Mouse (Mus musculus) neural tube, embryonic 12.5 days (tissue): ENCODE data around the gene Filip1. TPM values are rescaled to one million over a fixed set of nuclear protein-coding genes. Genes with fewer than 3 reads are reported as not detected.

Experiments used
- ATAC-seq: fragments of 200-750 bp; cut with Nextera tagmentation; 2 replicates; pipeline ENCODE4 v1.8.0; 2017; ENCODE audit warnings: low read depth, mild to moderate bottlenecking, moderate TSS enrichment, moderate library complexity; ENCODE audit not compliant: low FRiP score
- H3K27ac ChIP-seq: fragments of 300-500 bp; sonication (generic); 2 replicates; pipeline ENCODE4 v1.5.1; 2016
- H3K27me3 ChIP-seq: fragments of 300-500 bp; sonication (generic); replicated peaks from 2 replicates; pipeline ENCODE4 v1.6.1; 2016; ENCODE audit warnings: mild to moderate bottlenecking
- H3K36me3 ChIP-seq: fragments of 300-500 bp; sonication (generic); 2 replicates; pipeline ENCODE4 v1.6.1; 2016; ENCODE audit warnings: mild to moderate bottlenecking
- H3K4me1 ChIP-seq: fragments of 300-500 bp; sonication (generic); 2 replicates; pipeline ENCODE4 v1.6.1; 2016
- H3K4me2 ChIP-seq: fragments of 300-500 bp; sonication (generic); replicated peaks from 2 replicates; pipeline ENCODE4 v1.6.1; 2016; ENCODE audit warnings: mild to moderate bottlenecking
- H3K4me3 ChIP-seq: fragments of 300-500 bp; sonication (generic); 2 replicates; pipeline ENCODE4 v1.5.1; 2016
- H3K9ac ChIP-seq: fragments of 300-500 bp; sonication (generic); 2 replicates; pipeline ENCODE4 v1.6.1; 2016; ENCODE audit warnings: mild to moderate bottlenecking
- H3K9me3 ChIP-seq: fragments of 300-500 bp; sonication (generic); 2 replicates; pipeline ENCODE4 v1.6.1; 2016; ENCODE audit warnings: mild to moderate bottlenecking
- WGBS: fragments of 180-500 bp; shearing (Covaris S2); methylation state at CpG from one replicate; pipeline ENCODE4 v1.1.7; 2016; 5-methylcytosine and 5-hydroxymethylcytosine counted together
- polyA plus RNA-seq: library from polyadenylated mRNA; unstranded; fragments of >200 nt; fragmentation: Nextera tagmentation; extraction: Ambion mirVana; gene quantifications from 2 replicates; pipeline ENCODE4 v1.2.1, GENCODE M21; 2016

The Filip1 gene
- polyA plus RNA-seq, 1 experiment from 2014 or later, result 3.5 TPM

- H3K9me3 ChIP-seq, result no peaks in the 10 kb centered on the region
- 48% methylated on average over 10 of the region's 10 CpGs for WGBS
- H3K4me2 ChIP-seq, result no peak overlapping the region
- H3K27ac ChIP-seq, result no peak overlapping the region
- no peaks in the 10 kb centered on the region for H3K27me3 ChIP-seq
- H3K36me3 ChIP-seq, result no peaks in the 10 kb centered on the region
- 0 out of 2 replicates have a peak, but pooled peaks have one; percentile 41 for ATAC-seq
- H3K9ac ChIP-seq, result no peak overlapping the region
- H3K4me1 ChIP-seq, result no peaks in the 10 kb centered on the region
- H3K4me3 ChIP-seq, result no peak overlapping the region
These were observed 94.1 kb downstream of the Filip1 start for GRCm38 (mm10) chr9:79918325-79919117.

- peaks cover 3% of the 10 kb centered on the region; the same call in 1 of the 2 replicates for H3K9me3 ChIP-seq
- no peaks in the 10 kb centered on the region for H3K36me3 ChIP-seq
- no peak overlapping the region for H3K4me2 ChIP-seq
- H3K27ac ChIP-seq, result no peak overlapping the region
- no peaks in the 10 kb centered on the region for H3K27me3 ChIP-seq
- H3K4me3 ChIP-seq, result no peak overlapping the region
- 51% methylated on average over 4 of the region's 4 CpGs for WGBS
- ATAC-seq, result no peak
- no peaks in the 10 kb centered on the region for H3K4me1 ChIP-seq
- no peak overlapping the region for H3K9ac ChIP-seq
These were observed 98.4 kb downstream of the Filip1 start for GRCm38 (mm10) chr9:79914276-79914675.

DNA sequence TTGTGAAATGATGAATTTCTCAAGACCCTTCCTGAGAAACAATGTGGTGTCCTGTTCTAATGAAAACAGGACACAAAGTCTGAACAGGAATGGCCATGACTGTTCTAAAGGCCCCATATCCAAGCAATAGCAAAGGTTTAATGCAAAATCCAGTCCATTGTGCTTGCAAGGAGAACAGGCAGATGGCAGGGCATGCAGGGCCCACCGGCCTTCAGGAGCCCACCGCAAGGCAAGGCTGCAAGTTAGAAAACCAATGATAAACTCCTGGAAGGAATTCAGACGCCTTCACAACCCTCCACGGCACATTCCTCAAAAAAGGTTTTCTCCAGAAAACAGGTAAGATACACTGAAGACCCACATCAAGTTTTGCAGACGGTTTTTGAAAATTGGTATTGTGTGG is 99.7 kb downstream of the Filip1 start:
- no peak overlapping the region for H3K4me2 ChIP-seq
- H3K4me1 ChIP-seq, result no peaks in the 10 kb centered on the region
- H3K9me3 ChIP-seq, result peaks cover 3% of the 10 kb centered on the region; the same call in 1 of the 2 replicates
- no peak for ATAC-seq
- 87% methylated on average over 5 of the region's 5 CpGs for WGBS
- no peak overlapping the region for H3K4me3 ChIP-seq
- no peaks in the 10 kb centered on the region for H3K27me3 ChIP-seq
- no peaks in the 10 kb centered on the region for H3K36me3 ChIP-seq
- no peak overlapping the region for H3K27ac ChIP-seq
- H3K9ac ChIP-seq, result no peak overlapping the region

DNA sequence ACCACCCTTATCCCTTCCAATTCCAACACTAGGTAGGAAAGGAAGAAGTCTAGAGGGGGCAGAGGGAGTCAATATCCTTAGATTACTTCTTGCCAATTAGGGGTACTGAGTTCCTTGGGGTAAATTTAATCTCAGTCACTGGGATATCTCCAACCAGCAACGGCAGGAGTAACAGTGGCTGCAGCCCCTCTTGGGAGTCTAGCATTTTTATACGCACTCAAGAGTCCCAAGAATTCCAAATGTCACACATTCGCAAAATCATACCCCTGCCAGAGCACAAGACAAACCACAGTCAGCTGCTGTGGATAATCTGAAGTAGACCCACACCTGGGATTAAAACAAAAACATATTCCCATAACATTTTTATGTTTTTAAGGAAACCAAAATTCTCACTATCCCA is 102.5 kb downstream of the Filip1 start:
- no peak overlapping the region for H3K27ac ChIP-seq
- 95% methylated on average over 3 of the region's 3 CpGs for WGBS
- H3K9me3 ChIP-seq, result peaks cover 3% of the 10 kb centered on the region; the same call in 1 of the 2 replicates
- ATAC-seq, result no peak
- H3K9ac ChIP-seq, result no peak overlapping the region
- H3K4me3 ChIP-seq, result no peak overlapping the region
- H3K4me1 ChIP-seq, result no peaks in the 10 kb centered on the region
- H3K36me3 ChIP-seq, result no peaks in the 10 kb centered on the region
- no peak overlapping the region for H3K4me2 ChIP-seq
- H3K27me3 ChIP-seq, result no peaks in the 10 kb centered on the region

- Histone ChIP-seq H3K9ac (no peak overlapping the region), H3K4me1 (no peaks in the 10 kb centered on the region), H3K36me3 (no peaks in the 10 kb centered on the region), H3K27me3 (no peaks in the 10 kb centered on the region), H3K9me3 (no peaks in the 10 kb centered on the region), H3K4me3 (no peak overlapping the region), H3K4me2 (no peak overlapping the region), H3K27ac (no peak overlapping the region)
- WGBS, result 90% methylated on average over 3 of the region's 3 CpGs
- no peak for ATAC-seq
These were observed 113.8 kb downstream of the Filip1 start for GRCm38 (mm10) chr9:79898815-79899214.

GRCm38 (mm10) chr9:79894665-79895064 is 118.0 kb downstream of the Filip1 start:
- Histone ChIP-seq H3K4me3 (no peak overlapping the region), H3K27ac (no peak overlapping the region), H3K9ac (no peak overlapping the region), H3K27me3 (no peaks in the 10 kb centered on the region), H3K36me3 (no peaks in the 10 kb centered on the region), H3K4me1 (peaks cover 9% of the 10 kb centered on the region), H3K4me2 (no peak overlapping the region), H3K9me3 (no peaks in the 10 kb centered on the region)
- ATAC-seq, result no peak
- 80% methylated on average over 5 of the region's 5 CpGs for WGBS

DNA sequence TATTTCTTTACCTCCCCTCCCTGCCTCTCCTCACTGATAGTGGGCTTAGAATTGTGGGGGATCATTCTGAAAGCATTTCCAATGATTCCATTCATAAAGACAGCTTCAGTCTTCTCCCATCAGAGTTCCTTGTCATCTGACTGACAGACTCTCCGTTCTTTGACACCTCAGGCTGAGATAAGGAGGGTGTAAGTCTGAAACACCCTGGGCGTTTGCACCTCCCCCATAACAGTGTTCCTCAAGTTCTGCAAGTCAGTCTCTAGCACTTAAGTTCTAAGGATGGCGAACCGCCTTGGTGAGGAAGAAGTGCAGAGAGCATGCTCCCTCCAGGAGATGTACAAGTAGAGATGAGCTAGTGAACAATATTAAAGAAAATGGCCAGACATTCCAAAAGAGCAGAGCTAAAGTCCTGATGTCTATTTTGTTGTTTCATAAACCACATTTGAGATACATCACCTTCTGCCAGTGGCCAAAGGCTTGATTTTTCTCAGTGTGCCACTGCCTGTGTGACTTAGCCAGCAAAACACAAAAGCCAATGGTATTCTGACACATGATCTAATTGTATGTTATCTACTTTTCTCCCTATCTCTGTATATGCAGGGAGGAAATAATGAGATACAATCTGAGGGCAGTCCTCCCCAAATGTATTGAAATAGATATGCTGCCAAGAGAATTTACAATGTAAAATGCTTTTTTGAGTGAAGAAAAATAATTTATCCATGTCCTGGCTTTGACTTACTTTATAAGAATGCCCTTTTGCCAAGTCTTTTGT is 118.6 kb downstream of the Filip1 start:
- Histone ChIP-seq H3K36me3 (no peaks in the 10 kb centered on the region), H3K9me3 (no peaks in the 10 kb centered on the region), H3K4me2 (no peak overlapping the region), H3K9ac (no peak overlapping the region), H3K27me3 (no peaks in the 10 kb centered on the region), H3K4me1 (peaks cover 9% of the 10 kb centered on the region), H3K4me3 (no peak overlapping the region), H3K27ac (no peak overlapping the region)
- WGBS, result 81% methylated on average over 4 of the region's 4 CpGs
- no peak for ATAC-seq

DNA sequence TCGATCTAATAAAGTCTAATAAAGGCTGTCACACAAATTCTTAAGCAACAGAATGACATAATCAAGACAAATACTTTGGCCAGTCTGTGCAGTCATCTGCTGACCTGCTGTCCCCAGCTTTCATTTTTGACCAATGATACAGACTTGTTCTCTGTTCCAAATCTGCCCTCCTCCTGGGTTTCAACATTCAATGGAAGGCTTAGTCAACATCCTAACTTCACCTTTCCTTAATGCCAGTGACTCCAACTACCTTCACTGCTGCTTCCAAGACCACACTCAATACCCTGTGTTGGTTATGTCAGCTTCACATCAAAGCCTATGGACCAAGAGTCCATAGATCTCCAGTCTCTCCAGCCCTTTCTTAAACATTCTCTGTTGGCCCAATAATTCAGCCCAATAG is 120.5 kb downstream of the Filip1 start:
- 93% methylated on average over 1 of the region's 1 CpGs for WGBS
- no peak for ATAC-seq
- no peaks in the 10 kb centered on the region for H3K9me3 ChIP-seq

GRCm38 (mm10) chr9:79890488-79890887 is 122.2 kb downstream of the Filip1 start:
- no peaks in the 10 kb centered on the region for H3K27me3 ChIP-seq
- no peak overlapping the region for H3K27ac ChIP-seq
- ATAC-seq, result peak; percentile 33
- WGBS, result 20% methylated on average over 4 of the region's 4 CpGs
- no peak overlapping the region for H3K4me2 ChIP-seq
- peaks cover 9% of the 10 kb centered on the region for H3K4me1 ChIP-seq
- no peak overlapping the region for H3K9ac ChIP-seq
- H3K4me3 ChIP-seq, result no peak overlapping the region
- no peaks in the 10 kb centered on the region for H3K36me3 ChIP-seq
- H3K9me3 ChIP-seq, result no peaks in the 10 kb centered on the region

More for the DNA sequence above, 120.5 kb downstream of the Filip1 start:
- Histone ChIP-seq H3K4me3 (no peak overlapping the region), H3K9ac (no peak overlapping the region), H3K36me3 (no peaks in the 10 kb centered on the region), H3K4me2 (no peak overlapping the region), H3K4me1 (peaks cover 9% of the 10 kb centered on the region), H3K27me3 (no peaks in the 10 kb centered on the region), H3K27ac (no peak overlapping the region)

GRCm38 (mm10) chr9:79889132-79889531 is 123.5 kb downstream of the Filip1 start:
- no peaks in the 10 kb centered on the region for H3K27me3 ChIP-seq
- H3K36me3 ChIP-seq, result no peaks in the 10 kb centered on the region
- no peak overlapping the region for H3K9ac ChIP-seq
- H3K9me3 ChIP-seq, result no peaks in the 10 kb centered on the region
- no peak overlapping the region for H3K4me3 ChIP-seq
- ATAC-seq, result no peak
- no peak overlapping the region for H3K4me2 ChIP-seq
- peaks cover 9% of the 10 kb centered on the region for H3K4me1 ChIP-seq
- H3K27ac ChIP-seq, result no peak overlapping the region
- 87% methylated on average over 6 of the region's 6 CpGs for WGBS

GRCm38 (mm10) chr9:79885244-79886210 is 127.1 kb downstream of the Filip1 start:
- no peaks in the 10 kb centered on the region for H3K27me3 ChIP-seq
- no peak overlapping the region for H3K4me3 ChIP-seq
- WGBS, result 77% methylated on average over 11 of the region's 11 CpGs
- H3K27ac ChIP-seq, result no peak overlapping the region
- peaks cover 4% of the 10 kb centered on the region for H3K4me1 ChIP-seq
- H3K9me3 ChIP-seq, result no peaks in the 10 kb centered on the region
- no peak overlapping the region for H3K9ac ChIP-seq
- no peak overlapping the region for H3K4me2 ChIP-seq
- H3K36me3 ChIP-seq, result no peaks in the 10 kb centered on the region
- no peak for ATAC-seq

DNA sequence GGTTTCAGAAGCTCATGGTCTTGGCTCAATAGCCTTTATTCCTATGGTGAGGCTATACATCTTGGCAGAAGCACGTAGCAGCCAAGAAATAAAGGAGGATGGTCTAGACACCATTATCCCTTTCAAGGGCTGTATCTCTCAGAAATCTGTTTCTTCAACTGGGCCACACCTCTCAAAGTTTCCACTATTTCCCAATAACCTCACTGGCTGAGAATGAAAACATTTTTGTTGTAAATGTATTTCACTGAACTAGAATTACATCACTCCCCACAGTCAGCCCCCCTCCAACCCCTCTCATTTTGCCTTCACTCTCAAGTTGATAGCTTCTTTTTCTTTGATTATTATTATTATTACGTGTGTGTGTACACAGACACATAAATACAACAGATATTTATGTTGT is 129.5 kb downstream of the Filip1 start:
- no peaks in the 10 kb centered on the region for H3K4me1 ChIP-seq
- no peaks in the 10 kb centered on the region for H3K27me3 ChIP-seq
- H3K9me3 ChIP-seq, result no peaks in the 10 kb centered on the region
- H3K36me3 ChIP-seq, result no peaks in the 10 kb centered on the region
- no peak overlapping the region for H3K27ac ChIP-seq
- no peak overlapping the region for H3K9ac ChIP-seq
- H3K4me2 ChIP-seq, result no peak overlapping the region
- no peak overlapping the region for H3K4me3 ChIP-seq
- ATAC-seq, result no peak
- 75% methylated on average over 2 of the region's 2 CpGs for WGBS
